Mouse (Mus musculus): ENCODE measurements at regions not wholly inside any gene's neighbourhood (a gene's known extent, or its start where the extent isn't known, plus 50 kb on each side); places are given as distances from the start of the nearest gene placed in this dataset.

- no peak overlapping the region for H3K4me3 ChIP-seq (ENCODE audit: insufficient read depth, poor library complexity, severe bottlenecking)
- TF ChIP-seq MYOD1 (IDR thresholded peaks at IDR 0.05; ENCODE audit: control insufficient read depth, insufficient read length, low read depth) (no peak), FOSL1 (IDR thresholded peaks at IDR 0.05; ENCODE audit: insufficient read depth, low read length, poor library complexity, severe bottlenecking) (no peak), MYOG (IDR thresholded peaks at IDR 0.05; ENCODE audit: control insufficient read depth, extremely low read depth, insufficient read length) (no peak), USF1 (IDR thresholded peaks at IDR 0.05; ENCODE audit: low read depth) (no peak), CEBPB (IDR thresholded peaks at IDR 0.05; ENCODE audit: low read depth) (no peak), MAX (IDR thresholded peaks at IDR 0.05) (no peak), CTCF (IDR thresholded peaks at IDR 0.05; ENCODE audit: control insufficient read depth, insufficient read depth, insufficient read length) (no peak)
- no peaks in the 10 kb centered on the region for H3K27me3 ChIP-seq (ENCODE audit: control insufficient read depth, insufficient read depth, insufficient read length)
- H3K36me3 ChIP-seq (ENCODE audit: control insufficient read depth, insufficient read depth): no peaks in the 10 kb centered on the region
- H3ac ChIP-seq (ENCODE audit: control insufficient read depth, insufficient read length, low read depth): no peak overlapping the region
- no peaks in the 10 kb centered on the region for H3K79me3 ChIP-seq (ENCODE audit: low read depth)
- H3K79me2 ChIP-seq (ENCODE audit: control insufficient read depth, insufficient read depth): no peaks in the 10 kb centered on the region
Measured at GRCm38 (mm10) chr6:116893299-116893698, 176.6 kb upstream of the Tmem72 start.

DNA sequence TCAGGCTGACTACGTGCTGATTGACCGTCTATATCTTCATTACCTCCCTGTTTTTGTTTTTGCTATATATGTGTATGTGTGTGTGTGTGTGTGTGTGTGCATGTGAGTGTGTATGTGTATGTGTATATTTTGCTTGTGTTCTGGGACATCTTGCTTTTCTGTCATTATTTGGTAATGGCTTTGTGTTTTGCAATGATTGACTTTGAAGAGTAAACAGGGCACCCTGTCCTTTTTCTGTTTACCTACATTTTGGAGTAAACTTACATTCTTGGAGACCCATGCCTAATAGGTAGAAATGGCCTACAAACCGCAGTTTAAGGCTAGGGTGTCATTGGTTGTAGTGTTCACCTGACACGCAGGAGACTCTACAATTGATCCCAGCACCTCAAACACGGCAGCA is 177.5 kb upstream of the Tmem72 start:
- TF ChIP-seq USF1 (IDR thresholded peaks at IDR 0.05; ENCODE audit: low read depth): no peak
- TF ChIP-seq MYOD1 (IDR thresholded peaks at IDR 0.05; ENCODE audit: control insufficient read depth, insufficient read length, low read depth): no peak
- TF ChIP-seq CTCF (IDR thresholded peaks at IDR 0.05; ENCODE audit: control insufficient read depth, insufficient read depth, insufficient read length): no peak
- TF ChIP-seq MAX (IDR thresholded peaks at IDR 0.05): no peak
- no peak for TF ChIP-seq MYOG (IDR thresholded peaks at IDR 0.05; ENCODE audit: control insufficient read depth, extremely low read depth, insufficient read length)
- no peak for TF ChIP-seq FOSL1 (IDR thresholded peaks at IDR 0.05; ENCODE audit: insufficient read depth, low read length, poor library complexity, severe bottlenecking)
- no peak for TF ChIP-seq CEBPB (IDR thresholded peaks at IDR 0.05; ENCODE audit: low read depth)

DNA sequence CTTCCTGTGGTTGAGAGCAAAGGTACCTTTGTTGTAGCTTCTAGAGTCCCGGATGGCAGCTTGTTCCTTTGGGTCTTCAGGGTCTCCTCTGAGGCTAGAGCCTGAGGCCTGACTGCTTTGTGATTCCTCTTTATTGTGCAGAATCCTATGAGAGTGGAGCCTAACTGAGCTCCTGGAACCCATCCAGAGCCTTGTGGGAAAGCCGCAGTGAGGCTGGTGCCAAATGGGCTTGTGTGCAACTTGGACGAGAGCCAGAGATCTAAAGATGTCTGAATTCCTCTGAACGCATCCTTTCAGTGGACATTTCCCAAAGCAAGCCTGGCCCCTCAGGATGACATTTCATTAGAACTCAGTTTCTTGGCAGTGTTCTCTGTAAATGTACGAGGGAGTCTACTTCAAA is 178.4 kb upstream of the Tmem72 start:
- H3K79me2 ChIP-seq (ENCODE audit: control insufficient read depth, insufficient read depth): no peaks in the 10 kb centered on the region

More for the DNA sequence above, 177.5 kb upstream of the Tmem72 start:
- Histone ChIP-seq H3K36me3 (ENCODE audit: control insufficient read depth, insufficient read depth) (no peaks in the 10 kb centered on the region), H3K27me3 (ENCODE audit: control insufficient read depth, insufficient read depth, insufficient read length) (no peaks in the 10 kb centered on the region), H3K79me3 (ENCODE audit: low read depth) (no peaks in the 10 kb centered on the region), H3ac (ENCODE audit: control insufficient read depth, insufficient read length, low read depth) (no peak overlapping the region), H3K4me3 (ENCODE audit: insufficient read depth, poor library complexity, severe bottlenecking) (no peak overlapping the region), H3K79me2 (ENCODE audit: control insufficient read depth, insufficient read depth) (no peaks in the 10 kb centered on the region)

GRCm38 (mm10) chr6:116896132-116896630 is 179.5 kb upstream of the Tmem72 start:
- no peaks in the 10 kb centered on the region for H3K27me3 ChIP-seq (ENCODE audit: control insufficient read depth, insufficient read depth, insufficient read length)
- no peaks in the 10 kb centered on the region for H3K79me3 ChIP-seq (ENCODE audit: low read depth)
- no peaks in the 10 kb centered on the region for H3K36me3 ChIP-seq (ENCODE audit: control insufficient read depth, insufficient read depth)
- TF ChIP-seq FOSL1 (IDR thresholded peaks at IDR 0.05; ENCODE audit: insufficient read depth, low read length, poor library complexity, severe bottlenecking): no peak
- no peak for TF ChIP-seq USF1 (IDR thresholded peaks at IDR 0.05; ENCODE audit: low read depth)
- no peak for TF ChIP-seq CTCF (IDR thresholded peaks at IDR 0.05; ENCODE audit: control insufficient read depth, insufficient read depth, insufficient read length)
- no peak overlapping the region for H3K4me3 ChIP-seq (ENCODE audit: insufficient read depth, poor library complexity, severe bottlenecking)
- H3ac ChIP-seq (ENCODE audit: control insufficient read depth, insufficient read length, low read depth): no peak overlapping the region
- no peaks in the 10 kb centered on the region for H3K79me2 ChIP-seq (ENCODE audit: control insufficient read depth, insufficient read depth)

More for the DNA sequence above, 178.4 kb upstream of the Tmem72 start:
- no peak overlapping the region for H3ac ChIP-seq (ENCODE audit: control insufficient read depth, insufficient read length, low read depth)
- no peak overlapping the region for H3K4me3 ChIP-seq (ENCODE audit: insufficient read depth, poor library complexity, severe bottlenecking)
- H3K36me3 ChIP-seq (ENCODE audit: control insufficient read depth, insufficient read depth): no peaks in the 10 kb centered on the region
- no peaks in the 10 kb centered on the region for H3K79me3 ChIP-seq (ENCODE audit: low read depth)
- TF ChIP-seq USF1 (IDR thresholded peaks at IDR 0.05; ENCODE audit: low read depth) (no peak), CEBPB (IDR thresholded peaks at IDR 0.05; ENCODE audit: low read depth) (no peak), CTCF (IDR thresholded peaks at IDR 0.05; ENCODE audit: control insufficient read depth, insufficient read depth, insufficient read length) (no peak), MYOG (IDR thresholded peaks at IDR 0.05; ENCODE audit: control insufficient read depth, extremely low read depth, insufficient read length) (no peak), FOSL1 (IDR thresholded peaks at IDR 0.05; ENCODE audit: insufficient read depth, low read length, poor library complexity, severe bottlenecking) (no peak), MAX (IDR thresholded peaks at IDR 0.05) (no peak), MYOD1 (IDR thresholded peaks at IDR 0.05; ENCODE audit: control insufficient read depth, insufficient read length, low read depth) (no peak)
- no peaks in the 10 kb centered on the region for H3K27me3 ChIP-seq (ENCODE audit: control insufficient read depth, insufficient read depth, insufficient read length)

GRCm38 (mm10) chr6:116901816-116902215 is 185.1 kb upstream of the Tmem72 start:
- no peaks in the 10 kb centered on the region for H3K79me3 ChIP-seq (ENCODE audit: low read depth)
- H3K27me3 ChIP-seq (ENCODE audit: control insufficient read depth, insufficient read depth, insufficient read length): no peaks in the 10 kb centered on the region
- TF ChIP-seq MYOG (IDR thresholded peaks at IDR 0.05; ENCODE audit: control insufficient read depth, extremely low read depth, insufficient read length) (no peak), USF1 (IDR thresholded peaks at IDR 0.05; ENCODE audit: low read depth) (no peak), MYOD1 (IDR thresholded peaks at IDR 0.05; ENCODE audit: control insufficient read depth, insufficient read length, low read depth) (no peak), MAX (IDR thresholded peaks at IDR 0.05) (no peak), CTCF (IDR thresholded peaks at IDR 0.05; ENCODE audit: control insufficient read depth, insufficient read depth, insufficient read length) (no peak), FOSL1 (IDR thresholded peaks at IDR 0.05; ENCODE audit: insufficient read depth, low read length, poor library complexity, severe bottlenecking) (no peak), CEBPB (IDR thresholded peaks at IDR 0.05; ENCODE audit: low read depth) (no peak)
- H3ac ChIP-seq (ENCODE audit: control insufficient read depth, insufficient read length, low read depth): no peak overlapping the region
- no peak overlapping the region for H3K4me3 ChIP-seq (ENCODE audit: insufficient read depth, poor library complexity, severe bottlenecking)
- no peaks in the 10 kb centered on the region for H3K79me2 ChIP-seq (ENCODE audit: control insufficient read depth, insufficient read depth)
- no peaks in the 10 kb centered on the region for H3K36me3 ChIP-seq (ENCODE audit: control insufficient read depth, insufficient read depth)

DNA sequence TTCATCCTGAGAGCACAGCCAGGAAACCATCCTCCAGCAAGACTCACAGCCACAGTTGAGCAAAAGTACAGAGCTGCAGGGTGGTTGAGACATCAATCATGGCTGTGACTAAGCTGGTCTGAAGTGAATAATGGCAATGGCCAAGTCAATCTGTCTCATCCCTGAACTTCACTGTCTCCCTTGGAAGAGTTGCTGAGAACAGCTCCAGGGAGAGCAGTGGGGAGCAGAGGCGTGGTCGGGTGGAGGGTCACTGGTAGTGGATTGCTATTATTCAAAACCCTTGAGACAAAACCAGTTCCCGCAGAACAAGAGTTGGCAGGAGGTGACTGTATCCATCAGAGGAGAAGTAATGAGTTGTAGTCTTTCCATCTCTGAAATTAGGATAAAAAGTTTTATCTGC is 185.7 kb upstream of the Tmem72 start:
- Histone ChIP-seq H3K79me3 (ENCODE audit: low read depth) (no peaks in the 10 kb centered on the region), H3K27me3 (ENCODE audit: control insufficient read depth, insufficient read depth, insufficient read length) (no peaks in the 10 kb centered on the region), H3K4me3 (ENCODE audit: insufficient read depth, poor library complexity, severe bottlenecking) (no peak overlapping the region), H3K36me3 (ENCODE audit: control insufficient read depth, insufficient read depth) (no peaks in the 10 kb centered on the region), H3ac (ENCODE audit: control insufficient read depth, insufficient read length, low read depth) (no peak overlapping the region), H3K79me2 (ENCODE audit: control insufficient read depth, insufficient read depth) (no peaks in the 10 kb centered on the region)
- no peak for TF ChIP-seq CEBPB (IDR thresholded peaks at IDR 0.05; ENCODE audit: low read depth)
- no peak for TF ChIP-seq USF1 (IDR thresholded peaks at IDR 0.05; ENCODE audit: low read depth)
- no peak for TF ChIP-seq MYOG (IDR thresholded peaks at IDR 0.05; ENCODE audit: control insufficient read depth, extremely low read depth, insufficient read length)
- no peak for TF ChIP-seq MYOD1 (IDR thresholded peaks at IDR 0.05; ENCODE audit: control insufficient read depth, insufficient read length, low read depth)
- TF ChIP-seq CTCF (IDR thresholded peaks at IDR 0.05; ENCODE audit: control insufficient read depth, insufficient read depth, insufficient read length): no peak
- TF ChIP-seq FOSL1 (IDR thresholded peaks at IDR 0.05; ENCODE audit: insufficient read depth, low read length, poor library complexity, severe bottlenecking): no peak
- TF ChIP-seq MAX (IDR thresholded peaks at IDR 0.05): no peak
